Mouse (Mus musculus) stomach, embryonic 14.5 days (tissue): ENCODE data around the gene 1700007K13Rik. TPM values are rescaled to one million over a fixed set of nuclear protein-coding genes. Genes with fewer than 3 reads are reported as not detected.
A peak's percentile ranks its signal among the peaks of the same experiment; 100 is the strongest.

ENCODE experiments used
- ATAC-seq: fragments of 200-750 bp; cut with Nextera tagmentation; 2 replicates; pipeline ENCODE4 v1.8.0; 2017; ENCODE audit warnings: low read depth, moderate TSS enrichment; ENCODE audit not compliant: insufficient number of reproducible peaks, insufficient read depth, low FRiP score
- H3K27ac ChIP-seq: fragments of 300-500 bp; sonication (generic); 2 replicates; pipeline ENCODE4 v1.5.1; 2014; ENCODE audit warnings: mild to moderate bottlenecking, low read length, moderate library complexity, mixed read lengths
- H3K27me3 ChIP-seq: fragments of 300-500 bp; sonication (generic); 2 replicates; pipeline ENCODE4 v1.6.1; 2014; ENCODE audit warnings: low read length, control low read depth, mixed read lengths; ENCODE audit not compliant: control insufficient read depth, insufficient read depth
- H3K36me3 ChIP-seq: fragments of 300-500 bp; sonication (generic); 2 replicates; pipeline ENCODE4 v1.6.1; 2014; ENCODE audit warnings: mild to moderate bottlenecking, control low read depth, low read length, moderate library complexity, mixed read lengths; ENCODE audit not compliant: control insufficient read depth, insufficient read depth
- H3K4me1 ChIP-seq: fragments of 300-500 bp; sonication (generic); 2 replicates; pipeline ENCODE4 v1.6.1; 2014; ENCODE audit warnings: low read length, control low read depth, mixed read lengths; ENCODE audit not compliant: control insufficient read depth, insufficient read depth
- H3K4me2 ChIP-seq: fragments of 300-500 bp; sonication (generic); replicated peaks from 2 replicates; pipeline ENCODE4 v1.6.1; 2014; ENCODE audit warnings: low read depth, low read length, control low read depth
- H3K4me3 ChIP-seq: fragments of 300-500 bp; sonication (generic); 2 replicates; pipeline ENCODE4 v1.5.1; 2014; ENCODE audit warnings: low read depth, low read length, control low read depth
- H3K9ac ChIP-seq: fragments of 300-500 bp; sonication (generic); replicated peaks from 2 replicates; pipeline ENCODE4 v1.6.1; 2014; ENCODE audit warnings: low read depth, mild to moderate bottlenecking, control low read depth, low read length, moderate library complexity, mixed read lengths
- H3K9me3 ChIP-seq: fragments of 300-500 bp; sonication (generic); 2 replicates; pipeline ENCODE4 v1.6.1; 2016; ENCODE audit warnings: low read depth, low read length, control low read depth; ENCODE audit not compliant: control insufficient read depth
- WGBS: fragments of 180-500 bp; shearing (Covaris S2); extraction: QIAGEN DNeasy Blood & Tissue Kit; methylation state at CpG from one replicate; pipeline ENCODE4 v1.1.7; 2014; 5-methylcytosine and 5-hydroxymethylcytosine counted together
- polyA plus RNA-seq: library from polyadenylated mRNA; unstranded; fragments of >200 nt; fragmentation: Nextera tagmentation; extraction: Ambion mirVana; gene quantifications from 2 replicates; pipeline ENCODE4 v1.2.1, GENCODE M21; 2014

The 1700007K13Rik gene
- polyA plus RNA-seq, 1 experiment from 2014 or later = 1.4 TPM

- Histone ChIP-seq H3K9ac (no peak overlapping the region), H3K9me3 (no peaks in the 10 kb centered on the region), H3K27me3 (no peaks in the 10 kb centered on the region), H3K36me3 (no peaks in the 10 kb centered on the region), H3K4me1 (no peaks in the 10 kb centered on the region), H3K27ac (no peak overlapping the region), H3K4me2 (no peak overlapping the region), H3K4me3 (no peak overlapping the region)
- WGBS = 83% methylated on average over 10 of the region's 10 CpGs
- no peak for ATAC-seq
Observed at GRCm38 (mm10) chr2:28502987-28503386, 36.9 kb upstream of the 1700007K13Rik start.

- Histone ChIP-seq H3K4me3 (no peak overlapping the region), H3K36me3 (no peaks in the 10 kb centered on the region), H3K9ac (no peak overlapping the region), H3K9me3 (no peaks in the 10 kb centered on the region; the same call in 1 of the 2 replicates), H3K27ac (no peak overlapping the region), H3K27me3 (no peaks in the 10 kb centered on the region), H3K4me2 (no peak overlapping the region), H3K4me1 (peaks cover 3% of the 10 kb centered on the region; the same call in 1 of the 2 replicates)
- 70% methylated on average over 4 of the region's 4 CpGs for WGBS
- no peak for ATAC-seq
Observed at GRCm38 (mm10) chr2:28498431-28498830, 32.3 kb upstream of the 1700007K13Rik start.

GRCm38 (mm10) chr2:28497561-28497960, 31.4 kb upstream of the 1700007K13Rik start:
- no peaks in the 10 kb centered on the region; the same call in 1 of the 2 replicates for H3K9me3 ChIP-seq
- H3K27me3 ChIP-seq = no peaks in the 10 kb centered on the region
- no peaks in the 10 kb centered on the region for H3K36me3 ChIP-seq
- H3K4me2 ChIP-seq = no peak overlapping the region; the same call in 1 of the 2 replicates
- peaks cover 3% of the 10 kb centered on the region; the same call in 1 of the 2 replicates for H3K4me1 ChIP-seq
- no peak overlapping the region for H3K9ac ChIP-seq
- ATAC-seq = no peak
- no peak overlapping the region for H3K4me3 ChIP-seq
- no peak overlapping the region for H3K27ac ChIP-seq
- WGBS = 79% methylated on average over 5 of the region's 5 CpGs

GRCm38 (mm10) chr2:28496671-28497070, 30.5 kb upstream of the 1700007K13Rik start, which contains the start of gene Gbgt1:
Gbgt1 (plus strand) TSS chr2:28496891.
- no peak within 1 kb of the TSS for H3K9ac ChIP-seq
- 73% methylated on average over 5 of the region's 5 CpGs for WGBS
- peak within 1 kb of the TSS; percentile 83 for H3K27ac ChIP-seq
- H3K36me3 ChIP-seq = no peaks in the 10 kb centered on the region
- peaks cover 3% of the 10 kb centered on the region; the same call in 1 of the 2 replicates for H3K4me1 ChIP-seq
- no peak for ATAC-seq
- peak within 1 kb of the TSS; percentile 11; the same call in 1 of the 2 replicates for H3K4me2 ChIP-seq
- H3K9me3 ChIP-seq = no peaks in the 10 kb centered on the region; the same call in 1 of the 2 replicates
- H3K4me3 ChIP-seq = no peak within 1 kb of the TSS
- no peaks in the 10 kb centered on the region for H3K27me3 ChIP-seq

- Histone ChIP-seq H3K4me3 (no peak overlapping the region), H3K27me3 (no peaks in the 10 kb centered on the region), H3K4me1 (peaks cover 3% of the 10 kb centered on the region; the same call in 1 of the 2 replicates), H3K9me3 (no peaks in the 10 kb centered on the region; the same call in 1 of the 2 replicates), H3K36me3 (no peaks in the 10 kb centered on the region), H3K9ac (no peak overlapping the region), H3K27ac (peak overlapping the region; percentile 83), H3K4me2 (no peak overlapping the region)
- no peak; the same call in 1 of the 2 replicates for ATAC-seq
- 74% methylated on average over 16 of the region's 16 CpGs for WGBS
Observed at GRCm38 (mm10) chr2:28495801-28496595, 29.9 kb upstream of the 1700007K13Rik start.

- no peak for ATAC-seq
- Histone ChIP-seq H3K27me3 (no peaks in the 10 kb centered on the region), H3K4me2 (no peak overlapping the region), H3K36me3 (no peaks in the 10 kb centered on the region), H3K4me1 (peaks cover 3% of the 10 kb centered on the region; the same call in 1 of the 2 replicates), H3K4me3 (no peak overlapping the region), H3K9me3 (no peaks in the 10 kb centered on the region; the same call in 1 of the 2 replicates), H3K27ac (peak overlapping the region; percentile 83), H3K9ac (no peak overlapping the region)
- WGBS = 62% methylated on average over 14 of the region's 14 CpGs
Observed at GRCm38 (mm10) chr2:28495207-28495756, 29.1 kb upstream of the 1700007K13Rik start.

GRCm38 (mm10) chr2:28494521-28494920, 28.4 kb upstream of the 1700007K13Rik start:
- no peak overlapping the region for H3K4me3 ChIP-seq
- no peak overlapping the region for H3K9ac ChIP-seq
- 86% methylated on average over 2 of the region's 2 CpGs for WGBS
- no peak overlapping the region for H3K4me2 ChIP-seq
- no peak overlapping the region; the same call in 1 of the 2 replicates for H3K27ac ChIP-seq
- no peaks in the 10 kb centered on the region for H3K27me3 ChIP-seq
- no peaks in the 10 kb centered on the region; the same call in 1 of the 2 replicates for H3K9me3 ChIP-seq
- no peak for ATAC-seq
- no peaks in the 10 kb centered on the region for H3K36me3 ChIP-seq
- peaks cover 3% of the 10 kb centered on the region; the same call in 1 of the 2 replicates for H3K4me1 ChIP-seq

GRCm38 (mm10) chr2:28483861-28484260, 17.7 kb upstream of the 1700007K13Rik start:
- Histone ChIP-seq H3K9ac (no peak overlapping the region), H3K4me1 (0 out of 2 replicates have a peak, but pooled peaks cover 3% of the 10 kb centered on the region), H3K9me3 (no peaks in the 10 kb centered on the region), H3K4me2 (no peak overlapping the region), H3K4me3 (no peak overlapping the region), H3K36me3 (no peaks in the 10 kb centered on the region), H3K27me3 (no peaks in the 10 kb centered on the region), H3K27ac (no peak overlapping the region)
- ATAC-seq = no peak
- WGBS = 47% methylated on average over 2 of the region's 2 CpGs
